Mouse (Mus musculus) mesoderm, embryonic 11.5 days (tissue): ENCODE measurements around the gene Faap100.

ENCODE experiments used
- DNase-seq: peaks from one replicate; pipeline ENCODE4 v3.0.0-alpha.2; 2012; ENCODE audit warnings: low read depth, low spot score

Faap100 gene

DNA sequence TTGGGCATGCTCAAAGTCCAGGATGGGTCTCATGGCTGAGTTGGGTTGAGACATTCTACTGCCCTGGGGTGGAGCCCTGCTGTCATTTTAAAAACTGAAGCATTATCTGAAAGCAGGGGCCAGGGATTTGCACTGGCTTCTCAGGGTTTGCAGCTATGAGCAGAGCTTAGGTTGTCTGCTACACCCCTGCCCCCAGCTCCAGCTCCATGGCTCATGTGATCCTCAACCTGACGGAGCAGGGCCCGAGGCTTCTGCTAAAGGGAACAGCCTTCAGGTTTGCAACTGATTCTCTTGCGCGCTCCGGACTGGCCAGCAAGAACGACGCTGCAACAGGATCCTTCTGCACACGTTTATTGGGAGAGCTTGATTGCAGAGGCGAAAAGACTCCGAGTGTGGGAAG is 58.4 kb downstream of the Faap100 start:
- DNase-seq: no peak

DNA sequence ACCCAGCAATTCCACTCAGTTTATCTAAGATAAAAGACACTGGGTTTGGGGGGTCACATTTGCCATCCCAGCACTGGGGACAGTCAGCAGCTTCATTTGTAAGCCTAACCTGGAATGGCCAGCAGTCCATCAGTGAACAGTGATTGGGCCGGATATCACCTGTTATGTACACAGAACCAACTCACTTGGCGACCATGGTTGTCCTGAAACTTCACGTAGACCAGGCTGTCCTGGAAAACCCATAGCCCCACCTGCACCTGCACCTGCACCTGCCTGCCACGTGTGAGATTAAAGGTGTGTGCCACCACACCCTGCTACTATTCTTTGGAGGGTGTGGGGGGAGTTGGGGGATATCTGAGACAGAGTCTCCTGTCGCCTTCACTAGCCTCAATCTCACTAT is 59.3 kb downstream of the Faap100 start:
- DNase-seq: no peak
